Mouse (Mus musculus) lung, adult 2 months (tissue): ENCODE measurements at regions not wholly inside any gene's neighbourhood (a gene's known extent, or its start where the extent isn't known, plus 50 kb on each side); places are given as distances from the start of the nearest gene placed in this dataset.

Experiments
- DNase-seq: peaks from one replicate; pipeline ENCODE4 v3.0.0; 2022
- H3K4me1 ChIP-seq: fragments of 200-500 bp; 2 replicates; pipeline ENCODE4 v1.6.1; 2011; ENCODE audit warnings: low read length; ENCODE audit not compliant: control insufficient read depth, insufficient read depth
- H3K4me3 ChIP-seq: fragments of 200-500 bp; replicated peaks from 2 replicates; pipeline ENCODE3; 2011; ENCODE audit warnings: low read depth, mild to moderate bottlenecking, control low read depth, low read length; ENCODE audit errors: extremely low read depth
- CTCF ChIP-seq: fragments of 200-500 bp; IDR thresholded peaks from 2 replicates; pipeline ENCODE4 v1.5.1; 2011; ENCODE audit warnings: mild to moderate bottlenecking, low read length, control low read depth; ENCODE audit not compliant: insufficient read depth
- POLR2A ChIP-seq: fragments of 200-500 bp; IDR thresholded peaks from 2 replicates; pipeline ENCODE4 v1.6.1; 2011; ENCODE audit warnings: low read depth, mild to moderate bottlenecking, control low read depth, low read length, borderline replicate concordance; ENCODE audit errors: extremely low read depth
- WGBS: fragments of 180-500 bp; shearing (Covaris S2); methylation state at CpG from one replicate; pipeline ENCODE4 v1.1.7; 2018; 5-methylcytosine and 5-hydroxymethylcytosine counted together

DNA sequence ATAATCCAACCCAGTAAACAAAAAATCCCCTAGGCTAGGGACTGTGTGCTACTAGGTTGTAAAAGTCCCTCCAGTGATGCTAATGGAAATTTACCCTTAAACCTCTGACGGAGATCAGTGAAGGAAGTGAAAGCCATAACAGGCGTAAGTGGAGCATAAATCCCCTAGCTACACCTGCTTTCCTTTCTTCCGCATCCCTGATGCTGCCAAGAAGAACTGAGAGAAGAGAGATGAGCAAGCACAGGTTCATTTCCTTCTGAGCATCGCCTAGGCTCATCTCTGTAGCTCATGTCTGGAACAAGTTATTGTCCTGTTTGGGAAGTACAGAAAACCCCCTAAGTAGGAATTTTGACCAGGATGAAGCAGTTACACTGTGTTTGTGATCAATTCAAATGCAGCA is 89.8 kb downstream of the Tmsb4x start:
- DNase-seq: no peak
- Histone ChIP-seq H3K4me1 (no peaks in the 10 kb centered on the region), H3K4me3 (no peak overlapping the region)
- TF ChIP-seq POLR2A (no peak), CTCF (no peak)
- WGBS: 88% methylated on average over 4 of the region's 4 CpGs

DNA sequence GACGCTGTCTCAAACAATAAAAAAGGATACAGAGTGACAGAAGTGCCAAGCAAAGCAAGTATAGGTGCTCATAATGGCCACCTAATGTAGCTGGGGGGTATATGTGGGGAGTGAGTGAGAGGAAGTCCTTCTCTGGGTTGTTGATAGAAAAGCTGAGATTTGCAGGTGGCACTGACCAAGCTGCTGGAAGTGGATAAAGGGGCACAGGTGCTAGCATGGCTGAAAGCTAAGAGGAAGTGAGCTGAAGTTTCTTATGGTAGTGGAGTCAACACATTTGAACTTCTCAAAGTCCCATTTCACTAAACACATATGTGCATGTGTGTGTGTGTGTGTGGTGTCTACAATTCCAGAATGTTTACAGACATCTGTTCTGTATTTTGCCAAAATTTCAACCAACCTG is 94.0 kb downstream of the Tmsb4x start:
- WGBS: 81% methylated on average over 1 of the region's 1 CpGs
- no peak for DNase-seq
- Histone ChIP-seq H3K4me3 (no peak overlapping the region), H3K4me1 (no peaks in the 10 kb centered on the region)
- TF ChIP-seq CTCF: no peak
- no peak for TF ChIP-seq POLR2A

DNA sequence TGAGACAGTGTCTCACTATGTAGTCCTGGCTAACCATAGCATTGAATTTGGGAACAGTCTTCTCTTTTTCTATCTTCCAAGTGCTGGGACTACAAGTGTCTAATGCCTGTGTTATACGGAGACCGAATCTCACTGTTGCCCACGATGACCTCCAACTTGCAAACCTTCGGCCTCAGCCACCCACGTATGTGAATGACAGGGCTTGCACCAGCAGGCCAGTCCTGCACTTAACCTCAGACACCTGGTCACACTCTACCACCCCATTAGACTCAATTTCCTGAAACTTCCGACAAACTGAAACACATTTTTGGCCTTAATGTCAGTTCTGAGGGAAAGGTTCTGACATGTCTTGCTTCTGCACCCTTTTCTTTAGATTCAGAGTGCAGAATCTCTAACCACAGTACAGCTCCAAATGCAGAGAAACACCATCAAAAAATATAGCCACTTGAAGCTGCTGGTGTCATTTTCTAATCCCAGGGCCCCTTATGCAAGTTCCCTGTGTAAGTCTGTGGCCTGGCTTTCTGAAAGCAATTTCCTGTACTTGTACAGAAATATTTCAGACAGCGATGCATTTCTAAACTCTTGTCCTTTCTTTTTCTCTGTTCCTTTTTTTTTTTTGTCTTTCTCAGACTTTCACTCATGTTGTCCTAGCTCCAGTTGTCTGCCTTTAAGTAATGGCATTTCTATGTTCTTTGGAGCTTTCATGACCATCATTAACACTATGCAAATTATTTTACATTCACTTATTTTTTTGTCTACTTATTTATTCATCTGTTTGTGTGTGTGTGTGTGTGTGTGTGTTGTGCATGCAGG is 97.8 kb downstream of the Tmsb4x start:
- Histone ChIP-seq H3K4me1 (0 out of 2 replicates have a peak, but pooled peaks cover 2% of the 10 kb centered on the region), H3K4me3 (no peak overlapping the region)
- DNase-seq: no peak
- WGBS: 84% methylated on average over 7 of the region's 7 CpGs
- no peak for TF ChIP-seq CTCF
- TF ChIP-seq POLR2A: no peak

DNA sequence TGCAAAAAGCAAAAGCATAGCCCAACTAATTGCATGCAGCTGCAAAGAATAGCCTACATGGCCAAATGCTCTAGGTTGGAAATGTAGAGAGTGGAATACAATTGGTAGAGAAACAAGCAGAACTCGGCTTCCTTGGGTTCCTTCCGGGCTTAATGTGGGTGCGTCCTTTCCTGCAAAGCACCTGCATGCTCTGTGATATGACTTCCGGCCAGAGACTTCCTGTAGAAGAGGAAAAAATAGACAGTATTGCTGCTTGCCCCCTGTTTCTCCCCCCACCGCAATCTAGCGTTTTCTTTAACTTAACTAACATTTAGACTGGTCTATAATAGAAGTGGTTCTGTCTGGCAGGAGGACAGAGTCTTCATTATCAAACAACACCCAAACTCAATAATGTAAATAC is 100.8 kb downstream of the Tmsb4x start:
- 62% methylated on average over 6 of the region's 6 CpGs for WGBS
- no peak for DNase-seq
- TF ChIP-seq CTCF (no peak), POLR2A (no peak)
- H3K4me3 ChIP-seq: no peak overlapping the region
- H3K4me1 ChIP-seq: peaks cover 10% of the 10 kb centered on the region

DNA sequence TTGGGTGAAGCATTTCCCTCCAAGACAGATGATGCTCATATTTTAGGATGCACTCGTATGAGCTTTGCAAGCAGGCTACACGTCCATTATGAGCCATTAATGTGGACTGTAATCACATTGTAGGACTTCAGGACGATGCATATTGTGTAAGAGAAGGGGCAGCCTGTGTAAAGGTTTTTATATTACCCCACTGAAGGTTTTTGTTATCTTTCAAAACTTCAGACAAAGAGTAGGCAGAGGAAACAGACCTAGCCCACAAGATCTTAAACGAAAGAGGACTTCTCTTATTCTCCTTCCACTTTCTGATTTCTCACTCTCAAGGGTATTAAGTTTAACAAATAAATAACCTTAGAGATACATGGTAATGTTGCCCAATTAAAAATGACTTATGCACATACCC is 101.6 kb downstream of the Tmsb4x start:
- peaks cover 10% of the 10 kb centered on the region for H3K4me1 ChIP-seq
- TF ChIP-seq POLR2A: no peak
- no peak for TF ChIP-seq CTCF
- 68% methylated on average over 4 of the region's 4 CpGs for WGBS
- no peak for DNase-seq
- H3K4me3 ChIP-seq: no peak overlapping the region

DNA sequence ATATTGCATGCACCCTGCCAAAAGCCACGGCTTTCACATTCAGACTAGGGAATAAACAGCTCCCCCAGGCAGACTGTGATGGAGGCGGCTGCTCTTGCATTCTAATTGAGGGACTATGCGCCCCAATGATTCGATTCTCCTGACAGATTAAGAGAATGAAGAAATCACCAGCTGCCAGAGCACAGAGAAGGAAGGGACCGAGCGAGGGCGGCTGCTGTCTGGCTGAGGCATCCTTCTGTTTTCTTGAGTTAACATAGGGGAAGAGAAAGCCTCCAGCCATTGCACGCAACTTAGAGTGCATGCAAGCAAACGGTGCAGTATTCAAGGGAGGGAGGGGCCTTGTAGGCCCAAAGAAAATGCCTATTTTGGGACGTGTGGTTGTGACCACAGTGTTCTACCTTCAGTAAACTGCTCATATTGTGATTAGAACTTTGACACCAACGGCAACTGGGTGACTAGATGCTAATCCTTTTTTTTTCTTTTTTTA is 103.1 kb downstream of the Tmsb4x start:
- TF ChIP-seq CTCF (no peak), POLR2A (no peak)
- WGBS: 65% methylated on average over 11 of the region's 11 CpGs
- Histone ChIP-seq H3K4me1 (peaks cover 12% of the 10 kb centered on the region), H3K4me3 (no peak overlapping the region)
- no peak for DNase-seq

DNA sequence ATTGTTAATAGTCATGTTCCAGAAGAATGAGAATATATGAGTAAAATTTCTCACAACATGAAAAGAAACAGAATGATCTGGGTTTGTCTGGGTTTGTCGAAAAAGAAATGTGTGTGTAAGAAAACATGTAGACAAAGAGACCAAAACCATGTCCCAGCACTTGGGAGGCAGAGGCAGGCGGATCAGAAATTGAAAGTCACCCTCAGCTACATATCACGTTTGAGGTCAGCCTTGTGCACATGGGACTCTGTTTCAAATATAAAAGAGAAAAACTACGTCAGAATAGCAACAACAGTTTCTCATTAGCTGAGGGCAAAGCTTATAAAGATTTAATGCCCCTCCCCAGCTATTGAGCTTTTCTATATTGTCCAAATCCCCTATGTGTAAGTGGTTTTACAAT is 103.8 kb downstream of the Tmsb4x start:
- WGBS: 79% methylated on average over 4 of the region's 4 CpGs
- H3K4me3 ChIP-seq: no peak overlapping the region
- no peak for DNase-seq
- TF ChIP-seq CTCF: no peak
- no peak for TF ChIP-seq POLR2A
- H3K4me1 ChIP-seq: peaks cover 12% of the 10 kb centered on the region

DNA sequence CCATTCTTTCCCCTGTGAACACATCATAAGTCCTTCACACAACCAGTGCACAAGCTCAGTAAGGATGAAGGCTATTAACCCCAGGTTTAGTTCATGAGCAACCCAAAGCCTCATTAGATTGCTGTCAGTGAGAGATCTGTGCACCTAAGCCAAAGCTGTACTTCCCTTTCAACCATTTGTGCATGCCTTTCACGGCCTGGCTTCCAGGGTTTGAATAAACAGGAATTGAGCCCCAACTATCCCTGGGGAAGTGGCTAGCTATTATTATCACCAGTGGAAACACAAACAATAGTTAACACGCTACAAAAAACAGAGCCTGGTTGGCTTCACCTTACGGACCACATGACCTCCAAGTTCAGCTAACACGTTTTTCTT is 104.9 kb downstream of the Tmsb4x start:
- H3K4me1 ChIP-seq: peaks cover 12% of the 10 kb centered on the region
- DNase-seq: no peak
- no peak overlapping the region for H3K4me3 ChIP-seq
- no peak for TF ChIP-seq CTCF
- TF ChIP-seq POLR2A: no peak
- 40% methylated on average over 4 of the region's 4 CpGs for WGBS

DNA sequence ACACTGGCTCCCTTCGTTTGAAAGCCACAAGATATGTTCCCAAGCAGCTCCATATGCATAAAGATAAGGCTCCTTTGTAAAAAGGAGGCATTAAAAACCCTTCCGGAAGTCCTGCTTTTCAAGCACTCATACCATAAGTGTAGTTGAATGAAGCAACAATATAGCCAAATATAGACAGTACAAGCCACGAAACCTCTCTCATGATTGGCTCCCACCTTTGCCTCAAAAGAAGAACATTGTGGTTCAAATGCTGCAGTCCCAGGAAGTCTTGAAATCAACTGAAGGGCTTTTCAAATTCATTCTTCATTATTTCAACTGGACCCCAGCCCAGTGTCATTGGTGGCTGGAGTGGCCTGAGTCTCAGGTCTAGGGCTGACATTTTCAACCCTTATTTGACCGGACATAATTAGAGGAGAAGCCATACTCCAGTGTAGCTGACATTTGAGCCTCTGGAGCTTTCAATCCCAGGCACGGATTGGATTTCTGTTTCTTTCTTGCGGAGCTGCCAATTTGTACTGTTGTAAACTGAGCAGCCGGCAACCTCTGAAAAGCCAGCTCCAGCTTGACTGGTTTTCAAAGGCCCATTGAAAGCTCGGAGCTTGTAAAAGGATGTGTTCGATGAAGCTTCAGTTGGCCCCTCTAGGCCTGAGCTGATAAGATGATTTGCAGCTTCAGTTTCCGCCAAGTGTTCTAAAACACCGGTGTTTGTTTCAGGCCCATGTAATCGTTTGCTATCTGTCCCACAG is 105.4 kb downstream of the Tmsb4x start:
- no peak for TF ChIP-seq POLR2A
- TF ChIP-seq CTCF: no peak
- WGBS: 49% methylated on average over 12 of the region's 12 CpGs
- DNase-seq: peak; percentile 10
- H3K4me1 ChIP-seq: peaks cover 10% of the 10 kb centered on the region
- no peak overlapping the region for H3K4me3 ChIP-seq
